Mouse (Mus musculus) bone marrow, adult 2 months (tissue): ENCODE data around the gene Stag2.

ENCODE experiments used
- CTCF ChIP-seq: fragments of 200-500 bp; IDR thresholded peaks from 2 replicates; pipeline ENCODE4 v1.5.1; 2011; ENCODE audit warnings: low read length, control low read depth; ENCODE audit not compliant: control insufficient read depth, insufficient read depth
- POLR2A ChIP-seq: fragments of 200-500 bp; IDR thresholded peaks from 2 replicates; pipeline ENCODE4 v1.6.1; 2011; ENCODE audit warnings: low read depth, mild to moderate bottlenecking, control low read depth, low read length, borderline replicate concordance; ENCODE audit not compliant: control insufficient read depth

DNA sequence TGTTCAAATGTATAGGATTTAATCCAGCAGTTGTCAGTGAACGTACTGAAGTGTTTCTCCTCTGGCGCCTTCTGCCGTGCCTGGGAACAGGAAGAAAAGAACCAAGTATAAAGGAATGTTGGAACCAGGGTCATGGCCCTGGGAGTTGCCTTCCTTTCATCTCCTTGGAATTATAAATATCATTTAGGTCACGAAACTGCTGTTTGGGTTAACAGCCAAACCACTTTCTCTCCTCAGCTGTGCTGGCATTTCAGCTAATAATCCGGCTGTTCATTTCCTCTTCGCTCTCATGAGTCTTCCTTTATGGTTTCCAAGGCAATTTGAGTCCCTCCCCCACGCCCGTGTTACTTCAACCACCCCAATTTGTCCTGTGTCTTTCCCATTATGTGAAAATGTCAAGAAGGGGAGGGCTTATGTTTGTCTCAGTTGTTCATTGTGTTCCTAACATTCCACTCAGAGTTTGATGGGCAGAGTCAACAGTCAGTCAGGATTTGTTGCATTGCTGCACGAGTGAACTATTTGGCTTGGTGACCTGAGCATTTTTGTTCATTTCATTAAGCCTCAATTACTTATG is 172.2 kb downstream of the Stag2 start:
- TF ChIP-seq CTCF = no peak
- TF ChIP-seq POLR2A = no peak
